Mouse (Mus musculus) cerebellum, postnatal 25 days (tissue): ENCODE measurements around the gene Sgcd.
"Not testable (repeated sequence)": the region's sequence is repeated elsewhere in the genome, so short reads cannot be mapped to it uniquely, and the experiment has no call there.

Experiments used
- DNase-seq, 2 experiments: peaks; one replicate each; pipeline ENCODE4 v3.0.0; 2021; ENCODE audit warnings: mixed read lengths in 2 of 2

The Sgcd gene

DNA sequence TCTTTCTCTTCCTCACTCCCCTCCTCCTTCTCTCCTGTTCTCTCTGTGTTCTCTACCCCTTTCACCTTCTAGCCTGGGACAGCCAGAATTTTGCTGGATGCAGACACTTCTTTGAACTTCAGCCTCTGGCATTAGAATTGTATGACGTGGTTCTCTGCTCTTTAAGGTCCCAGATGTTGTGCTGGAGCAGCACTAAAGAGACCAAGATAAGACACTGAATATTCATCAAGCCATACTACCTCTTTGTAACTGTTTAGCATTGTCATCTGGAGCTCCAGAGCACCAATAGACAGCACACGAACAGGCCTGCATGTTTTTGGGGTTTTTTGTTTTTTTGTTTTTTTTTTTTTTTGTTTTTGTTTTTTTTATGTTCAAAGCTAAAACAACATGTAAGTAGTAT, 541.0 kb downstream of the Sgcd start:
- no peak for DNase-seq

- no peak for DNase-seq
These were observed 542.4 kb downstream of the Sgcd start for GRCm38 (mm10) chr11:47446337-47446736.

- DNase-seq = no peak
These were observed 543.1 kb downstream of the Sgcd start for GRCm38 (mm10) chr11:47445683-47446082.

DNA sequence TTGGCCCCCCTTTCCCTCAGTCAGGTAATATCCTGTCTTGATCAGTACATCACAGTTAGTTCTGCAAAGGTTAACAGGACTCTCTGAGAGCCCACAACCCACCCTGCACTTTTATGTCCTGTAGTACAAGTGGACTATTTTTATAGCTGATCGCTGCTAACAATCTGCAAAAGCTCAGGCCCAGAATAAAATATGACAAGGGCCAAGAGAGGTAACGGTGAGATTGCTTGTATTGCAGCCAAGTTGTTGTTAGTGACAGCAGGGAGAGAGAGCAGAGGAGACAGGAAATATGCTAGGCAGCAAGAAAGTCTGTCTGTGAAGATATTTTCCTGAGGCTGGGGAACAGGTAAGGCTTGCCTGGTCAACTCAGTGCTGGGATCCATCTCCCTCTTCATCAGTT, 546.5 kb downstream of the Sgcd start:
- no peak for DNase-seq

- no peak for DNase-seq
These were observed 589.2 kb downstream of the Sgcd start for GRCm38 (mm10) chr11:47399607-47400006.

DNA sequence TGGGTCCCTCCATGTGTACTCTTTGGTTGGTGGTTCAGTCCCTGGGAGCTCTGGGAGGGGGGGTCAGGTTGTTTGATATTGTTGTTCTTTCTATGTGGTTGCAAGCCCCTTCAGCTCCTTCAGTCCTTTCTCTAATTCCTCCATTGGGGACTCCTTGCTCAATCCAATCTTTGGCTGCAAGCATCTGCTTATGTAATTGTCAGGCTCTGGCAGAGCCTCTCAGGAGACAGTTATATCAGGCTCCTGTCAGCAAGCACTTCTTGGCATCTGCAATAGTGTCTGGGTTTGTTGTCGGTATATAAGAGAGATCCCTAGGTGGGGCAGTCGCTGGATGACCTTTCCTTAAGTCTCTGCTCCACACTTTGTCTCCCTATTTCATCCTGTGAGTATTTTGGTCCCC, 598.0 kb downstream of the Sgcd start:
- DNase-seq = not testable (repeated sequence)

DNA sequence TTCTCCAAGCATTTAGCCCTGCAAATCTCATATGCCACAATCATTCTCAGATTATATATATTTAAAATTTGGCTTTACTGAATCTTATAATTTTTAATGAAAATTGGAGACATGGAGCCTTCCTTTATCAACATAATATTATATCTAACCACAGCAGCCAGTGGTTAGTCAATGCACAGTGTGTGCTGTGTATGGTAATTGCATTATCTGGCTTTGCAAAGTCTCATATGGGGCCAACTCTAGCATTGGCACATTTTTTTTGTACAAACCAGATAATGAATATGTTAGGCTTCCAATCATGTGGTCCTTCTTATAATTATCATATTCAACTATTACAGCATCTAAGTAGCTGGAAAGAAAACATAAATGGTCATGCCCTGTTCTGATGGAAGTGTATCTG, 599.4 kb downstream of the Sgcd start:
- no peak for DNase-seq

DNA sequence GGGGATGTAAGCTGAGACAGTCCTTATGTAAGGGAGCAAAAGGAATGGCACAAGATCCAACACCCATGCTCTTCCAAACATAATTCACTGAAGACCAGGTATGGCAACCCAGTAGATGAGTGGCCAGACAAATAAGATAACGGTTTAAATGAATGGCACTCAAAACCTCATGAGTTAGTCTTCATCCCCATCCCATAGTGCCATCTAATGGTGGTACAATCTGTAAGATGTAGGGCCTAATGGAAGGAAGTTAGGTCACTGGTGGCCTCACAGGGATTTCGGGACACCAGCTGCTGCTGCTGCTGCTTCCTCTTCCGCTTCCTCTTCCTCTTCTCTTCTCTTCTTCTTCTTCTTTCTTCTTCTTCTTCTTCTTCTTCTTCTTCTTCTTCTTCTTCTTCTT, 601.0 kb downstream of the Sgcd start:
- DNase-seq = no peak

- no peak for DNase-seq
These were observed 602.6 kb downstream of the Sgcd start for GRCm38 (mm10) chr11:47386136-47386535.

- DNase-seq = no peak
These were observed 609.2 kb downstream of the Sgcd start for GRCm38 (mm10) chr11:47379630-47379958.

- DNase-seq = peak; percentile 19 to 21
These were observed 609.7 kb downstream of the Sgcd start for GRCm38 (mm10) chr11:47378843-47379629.

- no peak for DNase-seq
These were observed 611.3 kb downstream of the Sgcd start for GRCm38 (mm10) chr11:47377421-47377820.

DNA sequence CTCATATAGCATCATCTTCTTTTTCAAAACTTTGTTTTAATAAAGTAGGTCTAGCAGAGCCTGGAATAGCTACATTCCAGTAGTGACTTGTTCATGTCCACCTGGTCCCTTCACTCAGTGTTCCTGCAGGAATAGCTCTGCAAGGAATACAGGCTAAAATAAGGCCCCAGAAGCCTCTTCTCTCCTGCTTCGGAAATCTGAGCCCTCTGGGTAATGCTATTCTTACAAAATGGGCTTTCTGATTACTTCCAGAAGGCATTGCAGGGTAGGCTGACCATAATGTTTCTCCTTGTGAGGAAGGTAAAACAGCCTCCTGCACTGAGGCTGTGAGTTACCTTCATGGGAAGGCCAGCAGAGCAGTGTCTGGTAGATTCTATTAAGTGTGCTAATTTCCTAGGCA, 611.9 kb downstream of the Sgcd start:
- DNase-seq = no peak

GRCm38 (mm10) chr11:47371616-47372015, 617.2 kb downstream of the Sgcd start:
- no peak for DNase-seq

DNA sequence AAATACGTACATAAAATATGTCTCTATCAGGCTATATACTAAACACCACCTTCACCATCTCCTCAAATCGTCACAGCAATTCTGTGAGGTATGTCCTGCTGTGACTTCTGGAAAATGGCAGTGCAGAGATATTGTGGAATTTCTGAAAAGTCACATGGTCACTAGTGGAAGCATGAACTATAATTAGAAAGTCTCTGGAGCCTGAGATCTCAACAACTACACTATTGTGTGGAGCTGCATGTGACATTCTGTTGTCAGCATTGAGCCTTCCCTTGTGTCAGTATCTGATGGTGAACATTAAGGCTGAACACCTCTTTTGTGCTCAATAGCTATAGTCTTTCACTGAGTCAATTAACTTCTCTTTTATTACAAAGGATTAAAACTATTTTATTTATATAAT, 637.2 kb downstream of the Sgcd start:
- DNase-seq = no peak

GRCm38 (mm10) chr11:47343486-47343885, 645.3 kb downstream of the Sgcd start:
- no peak for DNase-seq

GRCm38 (mm10) chr11:47333702-47334101, 655.1 kb downstream of the Sgcd start:
- no peak for DNase-seq

- no peak for DNase-seq
These were observed 683.2 kb downstream of the Sgcd start for GRCm38 (mm10) chr11:47305579-47305978.

DNA sequence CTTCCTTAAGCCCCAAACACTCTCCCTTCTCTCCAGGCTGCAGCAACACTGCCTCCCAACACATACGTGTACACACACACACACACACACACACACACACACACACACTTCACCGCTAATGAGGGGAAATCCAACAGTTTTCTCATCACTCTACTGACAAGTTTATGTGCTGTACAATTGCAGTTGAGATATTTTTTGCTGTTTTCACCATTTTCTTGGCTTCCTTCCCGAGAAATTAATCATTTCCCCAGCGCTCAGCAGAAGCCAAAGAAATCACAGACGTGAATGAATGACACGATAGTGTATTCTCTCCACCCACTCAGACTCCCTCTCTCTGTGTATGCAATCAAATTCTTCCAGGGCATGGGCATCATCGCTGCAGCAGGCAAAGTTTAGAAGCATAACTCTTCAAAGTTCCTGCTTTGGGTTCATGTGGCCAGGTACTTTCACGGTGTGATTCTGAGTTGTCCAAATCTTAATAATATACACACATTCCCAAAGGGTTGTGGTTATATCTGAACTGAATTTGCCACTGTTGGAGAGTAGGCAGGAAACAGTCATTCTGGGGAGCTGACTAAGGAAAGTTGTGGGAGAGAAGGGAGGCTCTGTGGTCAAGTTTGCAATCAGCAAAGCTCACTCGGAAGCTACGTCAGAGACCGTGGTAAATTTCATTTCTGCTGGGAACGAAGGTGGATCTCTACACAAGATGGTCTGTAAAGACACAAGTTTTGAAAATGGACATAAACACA, 683.9 kb downstream of the Sgcd start:
- no peak for DNase-seq

GRCm38 (mm10) chr11:47299777-47300176, 689.0 kb downstream of the Sgcd start:
- no peak for DNase-seq

GRCm38 (mm10) chr11:47297805-47298340, 690.9 kb downstream of the Sgcd start:
- no peak for DNase-seq

- DNase-seq = no peak
These were observed 694.0 kb downstream of the Sgcd start for GRCm38 (mm10) chr11:47294741-47295140.

- no peak for DNase-seq
These were observed 712.2 kb downstream of the Sgcd start for GRCm38 (mm10) chr11:47276586-47276985.

GRCm38 (mm10) chr11:47268556-47268955, 720.2 kb downstream of the Sgcd start:
- DNase-seq = no peak
